Mouse (Mus musculus) large intestine, adult 2 months (tissue): ENCODE results near the gene Lpo. TPM values are rescaled to one million over a fixed set of nuclear protein-coding genes. Genes with fewer than 3 reads are reported as not detected.

Experiments used
- DNase-seq: peaks from one replicate; pipeline ENCODE4 v3.0.0-alpha.2; 2012; ENCODE audit warnings: low read depth, low spot score
- WGBS: fragments of 180-500 bp; shearing (Covaris S2); methylation state at CpG from one replicate; pipeline ENCODE4 v1.1.7; 2018; 5-methylcytosine and 5-hydroxymethylcytosine counted together
- polyA plus RNA-seq: library from polyadenylated mRNA; depleted of rRNA; stranded (reverse); fragments of >200 nt; gene quantifications from 2 replicates; pipeline ENCODE4 v1.2.3, GENCODE M21; 2012

The Lpo gene
- polyA plus RNA-seq, 1 experiment, result 0.17 TPM

DNA sequence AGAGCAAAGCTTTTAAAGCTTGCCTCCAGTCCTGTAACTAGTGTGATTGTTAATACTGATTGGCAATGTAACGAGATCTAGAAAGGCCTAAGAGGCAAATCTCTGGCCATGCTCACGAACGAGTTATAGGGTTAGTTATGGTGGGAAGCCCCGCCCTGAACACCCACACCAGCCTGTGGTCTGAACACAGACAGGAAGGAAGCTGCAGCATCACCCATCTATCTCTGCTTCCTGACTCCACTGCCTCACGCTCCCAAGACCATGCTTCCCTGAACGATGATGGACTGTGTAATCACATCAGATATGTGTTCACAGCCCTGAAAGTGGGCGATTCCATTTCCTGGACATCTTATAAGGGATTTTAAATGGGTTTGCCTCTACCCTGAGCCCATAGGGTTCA lies 19.9 kb downstream of the Lpo start:
- no peak for DNase-seq
- 70% methylated on average over 7 of the region's 7 CpGs for WGBS

DNA sequence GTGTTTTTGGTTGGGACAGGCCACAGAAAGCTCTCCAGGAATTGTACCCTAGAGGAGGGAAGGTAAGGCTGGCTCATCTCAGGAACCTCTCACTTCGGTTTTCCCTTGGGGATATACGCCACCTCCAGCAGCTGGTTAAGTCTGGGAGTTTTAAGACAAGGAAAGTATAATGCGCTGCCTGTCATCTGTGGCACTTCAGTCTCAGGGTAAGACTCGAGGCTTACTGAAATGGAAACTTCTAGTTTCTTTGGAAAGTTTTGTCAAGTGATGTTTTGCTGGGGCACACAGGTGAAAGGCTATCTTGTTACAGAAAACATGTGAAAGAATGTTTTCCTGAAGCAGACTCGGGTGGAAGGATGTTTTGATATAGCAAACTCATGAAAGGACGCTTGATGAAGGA lies 20.7 kb downstream of the Lpo start:
- WGBS, result 85% methylated on average over 6 of the region's 6 CpGs
- no peak for DNase-seq

DNA sequence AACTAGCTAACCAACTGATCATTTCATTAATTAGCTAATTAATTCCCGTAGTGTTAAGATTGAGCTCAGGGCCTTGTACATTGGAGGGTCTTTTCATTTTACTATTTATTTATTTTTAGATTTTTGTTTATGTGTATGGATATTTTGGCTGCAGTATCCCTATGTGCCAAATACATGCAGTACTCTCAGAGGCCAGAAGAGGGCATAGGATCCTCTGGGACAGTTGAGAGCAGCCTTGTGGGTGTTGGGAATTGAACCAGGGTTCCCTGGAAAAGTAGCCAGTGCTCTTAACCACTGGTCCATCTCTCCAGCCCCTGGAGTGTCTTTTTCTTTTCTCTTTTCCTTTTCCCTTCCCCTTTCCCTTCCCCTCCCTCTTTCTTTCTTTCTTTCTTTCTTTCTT lies 22.6 kb downstream of the Lpo start:
- DNase-seq, result no peak
- WGBS, result 77% methylated on average over 1 of the region's 1 CpGs

DNA sequence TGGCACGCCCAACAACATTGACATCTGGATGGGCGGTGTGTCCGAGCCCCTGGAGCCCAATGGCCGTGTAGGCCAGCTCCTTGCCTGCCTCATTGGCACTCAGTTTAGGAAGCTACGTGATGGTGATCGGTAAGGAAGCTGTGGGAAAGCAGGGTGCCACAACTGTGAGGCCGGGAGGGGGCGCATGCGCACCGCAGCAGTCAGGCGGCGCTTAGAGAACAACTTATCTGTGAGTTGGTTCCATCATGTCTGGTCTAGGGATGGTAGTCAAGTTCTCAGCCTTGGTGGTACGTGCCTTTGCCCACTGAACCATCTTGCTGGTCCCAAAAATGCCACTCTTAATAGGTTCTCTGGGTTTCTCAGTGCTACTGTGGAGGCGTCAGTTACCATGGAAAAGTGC lies 25.5 kb downstream of the Lpo start:
- no peak for DNase-seq
- 43% methylated on average over 14 of the region's 14 CpGs for WGBS

DNA sequence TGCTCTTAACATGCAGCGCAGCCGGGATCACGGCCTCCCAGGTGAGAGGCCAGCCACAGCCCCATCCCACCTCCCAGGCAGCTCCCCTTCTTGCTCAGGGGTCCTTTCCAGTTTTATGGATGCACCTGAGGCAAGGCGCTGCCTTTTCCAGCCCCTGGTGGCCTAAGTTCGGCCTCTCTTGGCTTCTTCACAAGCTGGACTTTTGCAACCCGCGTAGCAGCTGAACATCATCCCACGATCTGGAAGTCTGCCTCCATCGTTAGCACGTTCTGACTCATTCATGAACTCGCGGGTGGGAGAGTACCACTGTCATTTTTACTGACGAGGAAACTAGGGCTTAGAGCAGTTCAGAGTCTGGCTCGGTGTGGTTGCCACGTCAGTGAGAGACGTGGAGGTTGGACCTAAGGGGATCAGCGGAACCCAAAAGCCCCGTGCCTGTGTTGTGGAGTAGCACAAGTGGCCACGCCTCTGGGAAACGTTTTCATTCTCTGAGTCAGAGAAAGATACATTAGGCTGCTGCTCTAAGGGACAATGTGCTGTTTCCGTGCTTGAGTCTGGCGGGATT lies 26.3 kb downstream of the Lpo start:
- no peak for DNase-seq
- WGBS, result 68% methylated on average over 22 of the region's 22 CpGs

DNA sequence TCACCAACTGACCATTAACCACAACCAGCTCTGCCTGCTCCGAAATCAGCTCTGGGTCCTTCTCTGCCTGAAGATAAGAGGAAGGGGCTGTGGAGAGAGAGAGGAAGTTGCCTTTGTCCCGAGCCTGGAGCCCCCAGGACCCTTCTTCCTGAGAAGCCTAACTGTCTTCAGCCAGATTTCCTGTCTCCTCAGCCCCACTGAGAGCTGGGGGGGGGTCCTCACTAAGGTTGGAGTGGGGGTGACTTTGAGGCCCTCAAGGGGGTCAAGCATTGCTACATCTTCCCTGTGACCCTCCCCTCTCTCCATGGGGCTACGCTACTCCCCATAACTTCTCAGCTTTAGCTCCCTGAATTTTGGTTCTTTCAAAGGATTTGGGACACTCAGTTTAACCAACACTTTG lies 34.6 kb downstream of the Lpo start, which contains the start of gene Mpo:
TSS of gene Mpo (plus strand) at position 122 of the 400 bp plus-strand sequence.
- DNase-seq, result no peak
- 42% methylated on average over 3 of the region's 3 CpGs for WGBS

DNA sequence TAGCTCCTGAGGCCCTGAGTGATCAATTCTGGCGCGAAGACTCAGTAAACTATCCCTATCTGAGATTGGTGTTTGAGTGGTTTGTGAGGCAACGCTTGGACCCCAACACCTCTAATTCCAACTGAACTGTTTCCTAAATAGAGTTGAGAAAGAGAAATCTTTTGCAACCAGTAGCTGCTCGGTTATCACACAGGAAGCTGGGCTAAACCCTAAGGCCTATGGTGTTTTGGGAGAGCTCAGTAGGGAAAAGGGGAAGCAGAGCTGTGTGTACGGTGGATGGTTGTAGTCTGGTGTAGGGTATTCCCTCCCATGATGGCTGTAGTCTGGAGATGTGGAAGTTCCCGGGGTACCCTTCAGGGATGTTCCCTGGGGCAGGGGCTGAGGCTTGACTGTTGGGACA lies 38.0 kb downstream of the Lpo start:
- DNase-seq, result no peak
- 88% methylated on average over 6 of the region's 6 CpGs for WGBS

DNA sequence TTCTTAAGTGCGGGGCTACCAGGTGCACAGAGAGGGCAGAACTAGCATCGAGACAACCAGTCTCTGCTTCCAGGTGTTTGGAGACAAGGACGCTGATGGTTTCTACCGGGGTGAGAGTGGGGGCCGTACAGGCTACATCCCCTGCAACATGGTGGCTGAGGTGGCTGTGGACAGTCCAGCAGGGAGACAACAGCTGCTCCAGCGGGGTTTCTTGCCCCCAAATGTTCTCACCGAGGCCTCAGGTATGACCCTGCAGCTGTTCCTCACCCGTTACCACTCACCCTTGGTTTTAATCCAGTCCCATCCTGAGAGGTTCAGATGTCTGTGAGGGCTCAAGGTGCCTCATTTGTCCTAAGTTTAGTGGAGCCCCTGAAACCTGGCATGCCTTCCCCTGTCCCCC lies 48.0 kb downstream of the Lpo start:
- WGBS, result 82% methylated on average over 8 of the region's 8 CpGs

GRCm38 (mm10) chr11:87779392-87779791 lies 48.7 kb downstream of the Lpo start:
- WGBS, result 71% methylated on average over 4 of the region's 4 CpGs
- DNase-seq, result no peak

More for the DNA sequence above, 48.0 kb downstream of the Lpo start:
- no peak for DNase-seq

GRCm38 (mm10) chr11:87778915-87779314 lies 49.2 kb downstream of the Lpo start:
- no peak for DNase-seq
- WGBS, result 43% methylated on average over 12 of the region's 12 CpGs

GRCm38 (mm10) chr11:87778100-87778765 lies 49.9 kb downstream of the Lpo start:
- DNase-seq, result no peak
- 18% methylated on average over 32 of the region's 32 CpGs for WGBS

- 82% methylated on average over 3 of the region's 3 CpGs for WGBS
- DNase-seq, result no peak
These were observed 55.7 kb downstream of the Lpo start for GRCm38 (mm10) chr11:87772354-87772753.

DNA sequence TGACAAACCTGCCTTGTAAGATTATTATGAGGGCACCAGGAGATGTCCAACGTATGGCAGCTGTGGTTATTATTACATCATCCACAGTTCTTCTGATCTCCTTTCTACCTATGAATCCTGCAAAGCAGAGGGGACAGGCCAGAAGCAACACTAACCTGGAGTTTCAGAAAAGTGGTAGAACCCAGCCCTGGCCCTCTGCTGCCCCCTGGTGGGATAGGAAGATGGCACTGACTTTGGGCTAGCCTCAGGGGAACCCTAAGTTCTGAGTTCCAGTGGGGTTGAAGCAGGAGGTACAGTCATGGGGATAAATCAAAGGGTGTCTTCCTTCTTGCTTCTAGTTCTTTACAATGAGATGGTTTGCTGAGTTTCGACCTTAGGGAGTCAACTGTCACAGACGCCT lies 57.1 kb downstream of the Lpo start:
- 45% methylated on average over 3 of the region's 3 CpGs for WGBS
- DNase-seq, result peak; percentile 35

DNA sequence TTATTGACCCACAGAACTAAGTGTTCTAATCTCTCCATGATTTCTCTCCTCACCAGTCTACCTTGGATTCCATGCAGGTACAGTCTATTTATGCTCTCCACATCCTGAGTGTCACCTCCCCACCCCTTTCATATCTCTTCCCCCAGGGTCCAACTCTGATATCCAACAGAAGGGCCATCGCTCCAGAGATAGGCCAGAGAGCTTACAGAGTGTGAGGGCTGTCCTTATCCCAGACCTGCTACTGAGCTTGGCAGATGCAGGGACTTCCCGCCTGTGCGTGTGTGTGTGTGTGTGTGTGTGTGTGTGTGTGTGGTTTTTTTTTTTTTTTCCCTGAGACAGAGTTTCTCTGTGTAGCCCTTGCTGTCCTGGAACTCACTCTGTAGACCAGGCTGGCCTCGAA lies 59.3 kb downstream of the Lpo start:
- 88% methylated on average over 4 of the region's 4 CpGs for WGBS
- DNase-seq, result no peak

GRCm38 (mm10) chr11:87763988-87764876 lies 63.9 kb downstream of the Lpo start:
- WGBS, result 2% methylated on average over 65 of the region's 65 CpGs
- DNase-seq, result no peak

DNA sequence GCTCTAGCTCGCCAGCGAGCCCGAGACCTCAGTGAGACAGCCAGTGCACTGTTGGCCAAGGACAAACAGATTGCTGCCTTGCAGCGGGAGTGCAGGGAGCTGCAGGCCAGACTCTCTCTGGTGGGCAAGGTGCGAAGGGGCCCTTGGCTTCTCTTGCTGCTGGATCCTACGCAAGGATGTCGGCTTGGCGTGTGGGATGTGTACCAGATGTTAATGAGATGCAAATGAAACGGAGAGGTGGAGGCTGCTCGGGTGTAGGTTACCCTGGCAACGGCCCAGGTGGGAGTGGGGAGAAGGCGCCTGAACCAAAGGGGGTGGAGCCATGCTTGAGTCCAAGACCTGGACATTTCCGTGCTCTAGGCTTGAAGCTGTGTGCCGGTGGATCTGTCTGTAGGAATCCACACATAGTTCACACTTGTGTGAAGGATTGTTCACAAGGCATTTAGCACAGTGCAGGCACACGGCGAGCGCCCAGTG lies 64.5 kb downstream of the Lpo start:
- 6% methylated on average over 17 of the region's 17 CpGs for WGBS
- no peak for DNase-seq

GRCm38 (mm10) chr11:87762702-87763385 lies 65.2 kb downstream of the Lpo start:
- WGBS, result 62% methylated on average over 12 of the region's 12 CpGs
- no peak for DNase-seq

- WGBS, result 80% methylated on average over 14 of the region's 14 CpGs
- no peak for DNase-seq
These were observed 66.0 kb downstream of the Lpo start for GRCm38 (mm10) chr11:87761806-87762701.

GRCm38 (mm10) chr11:87761181-87761721 lies 66.8 kb downstream of the Lpo start:
- no peak for DNase-seq
- 66% methylated on average over 11 of the region's 11 CpGs for WGBS
